Mouse (Mus musculus): ENCODE measurements around the gene Sema3a.

Gene Sema3a

DNA sequence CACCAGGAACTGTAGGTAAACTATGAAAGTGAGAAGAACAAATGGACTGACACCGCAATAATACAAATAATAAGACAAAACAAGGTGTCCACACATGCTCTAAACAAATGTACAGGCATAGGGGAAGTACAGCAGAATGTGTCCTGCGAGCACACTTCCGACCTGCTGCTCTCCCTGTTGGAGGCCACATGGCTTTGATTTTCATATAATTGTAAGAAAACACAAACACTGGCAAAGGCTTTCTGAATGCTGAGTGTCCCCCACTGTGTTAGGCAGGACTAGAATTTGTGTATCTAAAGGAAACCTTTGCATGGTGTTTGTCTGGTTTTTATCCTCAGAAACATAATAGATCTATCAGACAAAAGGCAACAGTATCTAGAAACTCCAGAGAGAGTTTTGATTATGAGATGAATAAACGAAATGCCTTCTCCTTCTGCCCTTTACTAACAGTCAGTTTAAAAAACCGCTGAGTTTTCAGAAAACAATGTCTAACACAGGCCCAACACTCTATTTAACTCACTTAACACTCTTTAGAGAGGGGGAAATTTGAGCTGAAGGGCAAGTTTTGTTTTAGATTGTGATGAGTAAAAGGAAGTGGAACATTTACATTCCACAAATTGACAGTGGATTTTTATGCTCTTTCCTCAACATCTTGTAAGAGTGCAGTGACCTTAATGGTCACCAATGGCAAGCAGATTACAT is 193.7 kb downstream of the Sema3a start:
- no peak for DNase-seq (ENCODE audit: inconsistent age in 2 of 2, low spot score in 1 of 2)

DNA sequence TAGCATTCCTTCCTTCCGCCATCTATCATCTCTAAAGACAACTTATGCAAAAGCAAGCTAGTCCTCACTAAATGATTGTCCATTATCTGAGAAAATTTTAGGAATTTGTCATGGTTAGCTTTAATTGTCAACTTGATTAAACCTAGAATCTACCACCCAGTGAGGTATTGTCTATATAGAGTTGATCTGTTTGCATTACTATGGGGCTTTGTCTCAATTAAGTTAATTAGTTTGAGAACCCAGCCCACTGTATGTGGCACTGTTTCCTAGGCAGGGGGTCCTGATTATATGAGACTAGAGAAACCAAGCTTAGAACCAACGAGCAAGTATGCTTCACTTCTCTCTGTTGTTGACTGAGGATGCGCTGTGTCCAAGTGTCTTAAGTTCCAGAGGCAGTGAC is 194.9 kb downstream of the Sema3a start:
- no peak for DNase-seq (ENCODE audit: inconsistent age in 2 of 2, low spot score in 1 of 2)

DNA sequence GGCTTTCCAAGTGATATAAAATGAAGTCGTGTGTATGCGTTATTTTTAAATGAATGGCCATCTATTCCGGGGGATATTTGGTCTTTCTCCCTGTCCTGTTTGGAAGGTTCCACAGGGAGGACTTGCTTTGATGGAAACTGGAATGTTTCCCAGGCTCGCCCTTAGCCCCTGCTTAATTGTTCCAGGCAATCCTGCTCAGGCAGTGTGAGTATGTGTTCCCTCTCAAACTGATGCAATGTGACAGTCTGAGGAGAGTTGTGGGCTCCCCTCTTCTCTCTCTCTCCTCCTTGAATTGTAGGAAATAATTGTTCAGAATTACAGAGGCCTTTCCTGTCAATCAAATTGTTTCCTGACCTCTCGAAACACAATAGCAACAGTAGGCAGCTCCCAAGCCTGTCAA is 202.1 kb downstream of the Sema3a start:
- DNase-seq (ENCODE audit: inconsistent age in 2 of 2, low spot score in 1 of 2) = no peak

DNA sequence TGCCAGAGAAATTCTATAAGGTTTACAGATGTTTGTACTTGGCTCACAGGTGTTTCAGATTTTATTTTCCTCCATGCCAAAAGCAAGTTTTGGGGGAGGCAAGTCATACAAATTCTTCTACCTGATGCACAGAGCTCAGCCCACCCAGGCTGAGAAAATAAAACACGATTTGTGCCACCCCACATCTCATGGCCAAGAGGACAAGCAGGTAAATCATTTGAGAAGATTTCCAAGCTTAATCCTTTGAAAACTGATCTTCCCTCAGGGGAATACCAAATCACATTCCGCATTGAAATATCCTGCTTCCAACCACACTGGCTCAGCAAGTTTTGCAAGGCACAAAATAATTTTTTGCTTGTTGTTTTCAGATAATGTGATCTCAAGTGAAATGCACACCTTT is 206.2 kb downstream of the Sema3a start:
- no peak for DNase-seq (ENCODE audit: inconsistent age in 2 of 2, low spot score in 1 of 2)

DNA sequence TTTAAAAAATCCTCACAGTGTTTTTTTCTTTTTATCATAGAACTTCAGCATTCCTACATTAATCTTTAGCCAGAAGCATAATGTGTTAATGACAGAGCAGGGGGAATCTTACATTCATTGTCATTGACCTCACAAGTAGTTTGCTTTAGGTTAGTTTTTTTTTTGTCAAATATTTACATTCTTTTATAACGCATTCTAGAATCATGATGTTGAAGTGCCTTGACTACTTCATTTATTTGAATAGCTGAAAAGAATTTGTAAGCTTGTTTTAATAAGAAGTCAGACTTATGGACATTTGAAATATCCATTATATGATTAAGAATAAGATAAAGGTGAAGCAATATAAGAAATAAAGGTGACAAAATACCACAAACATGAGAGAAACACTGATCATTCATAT is 212.5 kb downstream of the Sema3a start:
- no peak for DNase-seq (ENCODE audit: inconsistent age in 2 of 2, low spot score in 1 of 2)

DNA sequence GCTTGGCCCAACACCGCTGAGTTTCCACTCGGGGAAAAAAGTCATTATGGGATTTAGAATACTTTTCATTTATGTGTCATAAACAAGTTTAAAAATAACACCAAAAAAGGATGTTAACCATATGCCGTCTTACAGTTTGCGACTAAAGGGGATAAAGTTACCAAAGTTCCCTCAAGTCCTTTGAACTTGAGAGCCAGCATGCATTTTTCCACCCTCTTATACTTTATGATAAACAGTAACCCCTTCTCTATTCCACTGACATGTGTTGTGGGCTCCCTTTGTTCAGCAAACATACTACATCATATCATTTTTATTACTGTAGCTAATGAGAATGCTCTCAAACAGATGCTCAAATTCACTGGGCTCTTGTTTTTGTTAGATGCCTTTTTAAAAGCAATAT is 221.9 kb downstream of the Sema3a start:
- no peak for DNase-seq (ENCODE audit: inconsistent age in 2 of 2, low spot score in 1 of 2)

DNA sequence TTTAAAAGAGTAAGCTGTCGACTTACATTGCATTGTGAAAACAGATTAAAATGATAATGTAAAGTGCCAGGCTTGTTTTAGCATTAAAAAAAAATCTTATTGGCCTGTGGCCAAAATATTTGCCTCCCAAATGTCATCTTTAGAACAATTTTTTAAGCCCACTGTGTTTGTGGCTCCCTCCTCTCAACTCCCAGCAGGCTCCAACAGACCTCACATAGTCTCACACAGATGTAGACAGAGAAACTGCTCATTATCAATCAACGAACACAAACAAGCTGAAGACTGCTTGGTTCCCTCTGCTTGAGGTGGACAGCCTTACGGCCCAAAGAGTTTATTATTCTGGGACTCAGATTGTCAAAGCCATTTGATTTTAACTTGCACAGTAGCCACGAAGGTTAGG is 226.4 kb downstream of the Sema3a start:
- DNase-seq (ENCODE audit: inconsistent age in 2 of 2, low spot score in 1 of 2) = no peak

DNA sequence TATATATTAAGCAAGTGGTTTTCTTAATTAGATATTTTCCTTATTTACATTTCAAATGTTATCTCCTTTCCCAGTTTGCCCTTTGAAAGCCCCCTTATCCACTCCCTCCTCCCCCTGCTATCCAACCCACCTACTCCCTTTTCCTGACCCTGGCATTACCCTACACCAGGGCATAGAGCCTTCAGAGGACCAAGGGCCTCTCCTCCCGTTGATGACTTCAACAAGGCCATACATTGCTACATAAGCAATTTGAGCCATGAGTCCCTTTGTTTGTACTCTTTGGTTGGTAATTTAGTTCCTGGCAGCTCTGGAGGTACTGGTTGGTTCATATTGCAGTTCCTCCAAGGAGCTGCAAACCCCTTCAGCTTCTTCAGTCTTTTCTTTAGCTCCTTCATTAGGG is 227.8 kb downstream of the Sema3a start:
- no peak for DNase-seq (ENCODE audit: inconsistent age in 2 of 2, low spot score in 1 of 2)

DNA sequence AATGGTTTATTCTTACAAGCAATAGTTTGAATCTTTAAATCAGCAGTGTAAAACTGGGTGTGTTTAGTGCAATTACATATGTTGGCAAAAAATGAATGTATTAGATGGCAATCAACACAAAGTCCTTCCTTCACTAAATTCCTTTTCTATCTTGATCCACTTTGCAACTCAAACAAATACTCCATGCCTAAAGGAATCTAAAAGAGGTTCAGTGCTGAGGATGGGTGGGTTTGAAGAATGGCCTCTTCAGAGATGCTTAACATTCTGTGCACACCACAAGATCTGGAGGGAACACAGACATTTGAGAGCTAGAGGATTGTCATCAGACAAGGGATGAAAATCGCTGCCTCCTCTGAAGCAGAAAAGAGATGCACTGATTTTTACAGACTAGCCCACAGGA is 228.3 kb downstream of the Sema3a start:
- DNase-seq (ENCODE audit: inconsistent age in 2 of 2, low spot score in 1 of 2) = no peak

DNA sequence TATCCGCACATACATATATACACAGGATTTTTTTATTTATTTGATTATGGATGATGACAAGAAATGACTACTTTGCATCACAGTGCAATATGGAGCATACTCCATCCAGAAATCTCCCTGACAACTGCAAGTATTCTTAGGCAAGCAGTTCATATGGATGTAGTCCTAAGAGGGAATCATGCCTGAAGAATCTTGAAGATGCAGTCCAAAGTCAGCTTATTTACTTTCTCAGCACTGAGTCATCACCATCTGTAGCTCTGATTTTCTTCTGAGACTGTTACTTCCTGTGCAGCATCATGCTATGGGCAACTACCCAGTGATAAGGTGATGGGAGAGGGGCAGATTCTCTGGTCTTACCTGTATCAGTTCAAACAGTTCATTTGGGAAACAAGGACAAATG is 229.7 kb downstream of the Sema3a start:
- no peak for DNase-seq (ENCODE audit: inconsistent age in 2 of 2, low spot score in 1 of 2)

DNA sequence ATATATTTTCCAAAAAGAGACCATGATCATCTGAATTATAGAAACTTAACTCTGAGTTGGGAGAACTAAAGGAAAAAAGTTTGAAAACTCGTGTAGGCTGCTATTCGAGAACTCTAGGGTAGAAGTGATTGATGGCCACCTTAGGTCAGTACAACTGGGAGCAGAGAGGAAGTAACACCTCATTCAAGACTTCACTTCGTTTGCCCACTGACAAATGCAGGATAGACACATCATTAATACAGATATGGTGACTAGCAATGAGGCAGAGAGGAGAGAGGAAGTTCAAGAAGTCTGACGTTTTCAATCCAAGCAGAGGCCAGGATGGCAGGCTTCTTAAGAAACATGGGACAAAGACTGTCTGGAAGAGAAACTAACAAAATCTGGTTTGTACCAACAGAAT is 233.6 kb downstream of the Sema3a start:
- no peak for DNase-seq (ENCODE audit: inconsistent age in 2 of 2, low spot score in 1 of 2)

DNA sequence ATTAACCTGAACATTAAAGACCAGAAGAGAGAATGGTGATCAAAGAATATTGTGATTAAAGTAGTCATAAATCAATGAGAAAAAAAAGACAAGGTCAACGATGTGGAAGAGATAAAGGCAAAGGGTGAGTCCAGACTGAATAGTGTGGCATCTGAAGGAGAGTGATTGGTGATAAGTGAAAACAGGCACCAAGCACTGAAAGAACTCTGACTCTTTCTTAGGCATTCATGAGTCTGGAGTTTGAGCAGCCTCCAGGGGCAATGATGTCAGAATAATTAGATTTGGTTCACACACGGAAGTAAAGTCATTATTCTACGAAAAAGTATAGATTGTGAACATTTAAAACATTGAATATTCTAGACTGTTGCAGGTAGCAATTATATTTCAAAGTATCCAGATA is 235.5 kb downstream of the Sema3a start:
- no peak for DNase-seq (ENCODE audit: inconsistent age in 2 of 2, low spot score in 1 of 2)

DNA sequence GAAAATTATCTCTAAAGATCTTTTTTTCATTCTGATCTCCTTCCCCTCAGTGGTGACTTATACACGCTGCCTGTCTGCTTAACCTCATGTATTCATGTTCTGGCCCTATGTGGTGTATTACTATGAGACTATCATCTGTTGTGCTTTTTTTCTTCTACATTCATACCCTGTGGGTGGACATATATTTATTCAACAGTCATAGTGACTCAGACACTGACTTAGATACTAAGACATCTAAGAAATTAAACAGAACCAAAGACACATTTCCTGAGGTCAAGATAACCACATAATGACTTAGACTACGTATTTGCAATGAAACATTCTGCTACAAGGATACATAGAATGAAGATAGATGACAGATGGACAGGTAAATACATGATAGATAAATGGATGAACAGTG is 239.9 kb downstream of the Sema3a start:
- no peak for DNase-seq (ENCODE audit: inconsistent age in 2 of 2, low spot score in 1 of 2)

DNA sequence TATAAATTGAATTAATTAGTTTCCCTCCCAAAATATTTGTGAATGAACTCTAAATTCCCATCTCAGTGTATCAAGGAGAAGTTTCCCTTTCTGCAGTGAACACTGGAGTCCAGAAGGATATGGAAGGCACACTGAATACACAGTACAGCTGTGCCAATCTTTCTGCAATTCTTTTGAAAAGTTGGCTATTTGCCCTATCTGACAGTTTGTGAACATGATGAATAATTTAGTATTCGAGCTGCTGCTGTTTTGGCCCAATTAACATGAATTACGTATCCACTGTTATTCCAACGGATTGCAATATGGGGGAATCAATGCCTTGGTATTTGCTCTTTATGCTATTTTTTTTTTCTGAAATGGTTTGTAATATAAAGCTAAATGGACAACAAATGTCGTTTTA is 254.0 kb downstream of the Sema3a start:
- no peak for DNase-seq (ENCODE audit: inconsistent age in 2 of 2, low spot score in 1 of 2)

DNA sequence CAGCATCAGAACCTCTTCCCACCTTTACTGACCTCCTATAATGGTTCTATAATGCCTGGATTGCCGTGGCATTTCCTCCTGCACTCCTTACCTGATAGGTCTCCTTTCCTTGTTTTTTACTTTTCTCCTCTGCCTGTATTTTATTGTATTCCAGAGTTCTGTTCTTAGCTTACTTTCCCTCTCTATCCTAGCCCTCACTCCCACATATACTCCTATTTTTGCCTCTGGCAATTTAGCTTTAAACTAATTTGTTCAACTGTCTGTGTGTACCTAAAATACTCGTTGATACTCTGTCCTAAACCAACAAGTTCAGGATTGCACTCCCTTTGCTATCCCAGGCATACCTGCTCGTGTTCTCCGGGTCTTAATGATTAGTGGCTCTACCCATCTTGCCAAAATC is 258.8 kb downstream of the Sema3a start:
- DNase-seq (ENCODE audit: inconsistent age in 2 of 2, low spot score in 1 of 2) = no peak

DNA sequence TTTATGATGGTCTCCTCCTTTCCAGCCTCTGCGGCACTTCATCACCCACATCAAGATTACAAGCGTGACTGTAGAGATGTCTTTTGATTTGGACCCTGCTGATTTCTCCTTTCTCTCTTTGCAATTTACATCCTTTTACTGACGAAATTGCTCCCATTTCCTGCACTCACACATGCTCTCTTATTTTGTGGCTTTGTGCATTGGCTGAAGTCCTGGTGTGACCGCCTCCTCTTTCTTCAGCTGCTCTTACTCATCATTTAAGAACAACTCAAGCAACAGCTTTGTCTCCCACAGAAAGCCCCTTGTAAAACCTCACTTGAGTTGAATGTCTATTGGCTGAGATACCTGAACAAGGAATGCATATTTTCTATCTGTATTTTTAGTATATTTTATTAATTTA is 259.5 kb downstream of the Sema3a start:
- no peak for DNase-seq (ENCODE audit: inconsistent age in 2 of 2, low spot score in 1 of 2)

DNA sequence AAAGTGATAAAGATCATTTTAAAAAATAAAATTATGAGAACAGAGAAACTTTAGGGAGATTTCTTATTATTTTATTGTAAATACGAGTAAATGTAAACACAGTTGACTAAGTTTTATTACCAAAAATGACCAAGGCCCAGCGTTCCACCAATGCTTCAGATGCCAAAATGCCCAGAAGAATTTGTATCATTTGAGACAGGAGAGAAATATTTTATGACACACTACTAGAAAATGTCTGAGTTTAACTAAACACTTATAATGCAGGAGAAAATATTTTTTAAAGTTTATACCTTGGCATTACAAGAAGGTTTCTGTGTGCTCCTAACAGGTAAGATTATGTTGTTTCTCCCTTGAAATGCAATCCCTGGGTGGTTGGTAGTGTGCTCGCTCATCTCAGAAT is 261.4 kb downstream of the Sema3a start:
- DNase-seq (ENCODE audit: inconsistent age in 2 of 2, low spot score in 1 of 2) = no peak

DNA sequence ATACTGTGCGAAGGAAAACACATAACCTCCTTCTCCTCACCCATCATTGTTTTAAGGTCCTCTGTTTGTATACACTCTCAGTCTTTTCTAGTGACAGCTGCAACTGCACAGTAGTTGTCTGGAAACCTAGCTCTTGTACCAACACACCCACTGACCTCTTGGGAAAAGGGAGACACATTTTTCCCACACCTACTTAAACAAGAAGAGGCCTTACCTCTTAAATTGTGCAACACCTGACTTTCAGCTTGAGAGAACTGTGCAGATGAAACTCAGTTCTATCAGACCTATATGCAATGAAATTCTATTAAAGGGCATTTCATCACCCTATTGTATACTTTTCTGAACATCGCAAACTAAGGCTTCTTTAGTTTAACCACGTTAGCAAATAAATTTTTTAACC is 262.5 kb downstream of the Sema3a start:
- no peak for DNase-seq (ENCODE audit: inconsistent age in 2 of 2, low spot score in 1 of 2)

DNA sequence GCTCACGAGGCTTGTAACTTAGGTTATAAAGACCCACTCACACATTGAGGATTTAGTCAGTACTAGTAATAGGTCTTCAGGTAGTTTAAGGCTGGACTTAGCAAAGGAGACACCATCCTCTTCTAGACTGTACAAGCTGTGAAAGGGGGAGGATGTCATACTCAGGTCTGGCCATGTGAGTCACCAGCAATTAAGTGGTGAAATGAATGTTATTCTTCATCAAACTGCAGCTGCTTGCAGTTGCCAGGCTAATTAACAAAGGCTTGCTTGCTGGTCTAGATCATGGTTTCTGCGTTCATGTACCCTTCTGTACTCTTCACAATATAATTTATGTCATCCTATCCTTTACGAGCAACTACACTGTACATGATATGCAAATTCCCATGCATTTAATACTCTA is 264.8 kb downstream of the Sema3a start:
- no peak for DNase-seq (ENCODE audit: inconsistent age in 2 of 2, low spot score in 1 of 2)

DNA sequence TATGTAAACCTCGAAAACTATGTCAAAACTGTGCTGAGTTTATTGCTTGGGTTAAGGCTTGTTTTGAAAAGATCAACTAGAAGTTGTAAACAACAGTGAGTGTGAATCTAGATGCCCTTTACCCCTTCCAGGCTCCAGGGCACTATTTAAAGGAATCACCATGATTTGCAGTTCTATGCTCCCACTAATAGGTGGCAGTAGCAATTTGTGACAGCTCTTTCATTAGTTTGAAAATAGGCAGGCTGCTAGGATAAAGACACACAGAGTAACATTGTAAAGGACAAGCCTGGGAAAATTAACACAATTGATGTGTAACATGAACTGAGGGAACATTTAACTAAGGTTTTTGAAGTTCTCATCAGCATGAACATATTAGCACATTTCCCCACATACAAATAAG is 280.2 kb downstream of the Sema3a start:
- DNase-seq (ENCODE audit: inconsistent age in 2 of 2, low spot score in 1 of 2) = peak in 1 of 2 experiments; percentile 24

DNA sequence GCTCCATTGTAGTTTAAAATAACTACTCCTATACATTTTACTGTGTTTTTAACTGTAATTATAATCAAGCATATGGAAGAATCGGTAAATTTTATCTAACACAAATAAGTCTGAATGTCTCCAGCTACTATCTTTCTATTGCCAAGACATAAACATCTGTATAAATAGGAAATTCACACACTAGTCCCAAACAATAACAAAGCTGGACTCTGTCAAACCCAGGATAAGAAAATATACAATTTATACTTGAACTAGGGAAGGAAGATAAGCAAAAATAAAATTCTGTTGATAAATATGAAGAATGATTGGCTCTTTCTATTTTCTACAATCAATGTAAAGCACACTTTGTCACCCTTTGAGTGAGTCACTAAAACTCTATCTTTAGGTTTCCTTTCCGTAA is 280.9 kb downstream of the Sema3a start:
- DNase-seq (ENCODE audit: inconsistent age in 2 of 2, low spot score in 1 of 2) = no peak

DNA sequence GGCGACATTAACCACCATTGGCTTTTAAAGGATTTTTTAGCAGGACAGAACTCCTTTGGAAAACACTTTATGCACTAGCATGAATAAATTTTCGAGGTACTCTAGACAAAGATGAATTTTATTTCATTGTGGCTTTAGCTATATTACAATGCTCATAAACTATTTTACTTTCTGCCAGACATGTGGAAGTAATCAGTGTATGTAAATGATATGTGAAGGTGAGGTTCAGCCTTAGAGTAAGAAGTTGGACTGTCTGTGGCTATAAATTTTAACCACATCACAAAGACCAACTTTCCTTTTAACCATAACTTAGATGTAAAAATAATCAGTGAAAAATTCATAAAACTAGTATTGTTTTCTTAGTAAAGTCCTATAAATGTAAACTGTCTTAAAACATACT is 286.7 kb downstream of the Sema3a start:
- no peak for DNase-seq (ENCODE audit: inconsistent age in 2 of 2, low spot score in 1 of 2)

DNA sequence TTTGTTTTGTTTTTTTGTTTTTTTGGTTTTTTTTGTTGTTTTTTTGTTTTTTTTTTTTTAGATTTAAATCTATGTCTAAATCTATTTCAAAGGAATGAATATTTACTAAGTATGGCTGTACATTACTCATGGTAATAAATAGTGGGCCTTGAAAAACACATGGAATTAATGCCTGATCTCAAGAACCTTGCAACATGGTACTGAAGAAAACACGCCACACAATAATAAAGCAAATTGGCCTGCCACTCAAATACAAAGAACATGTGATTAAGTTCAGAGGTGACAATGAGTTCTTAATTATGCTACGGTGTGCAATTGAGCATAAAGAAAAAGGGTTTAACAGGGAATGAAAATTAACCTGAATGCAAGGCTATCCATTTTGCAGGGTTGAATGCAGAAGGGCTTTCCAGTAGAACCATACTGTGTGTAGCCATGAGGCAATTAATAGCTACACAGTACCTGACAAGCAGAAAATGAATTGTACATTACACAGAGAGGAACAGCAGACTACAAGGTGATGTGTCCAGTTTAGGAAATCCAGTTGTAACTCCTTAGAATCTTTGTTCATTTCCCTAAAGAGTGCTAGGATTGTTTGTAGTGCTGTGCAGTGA is 288.8 kb downstream of the Sema3a start:
- DNase-seq (ENCODE audit: inconsistent age in 2 of 2, low spot score in 1 of 2) = no peak

Measured in adrenal gland, adult (tissue).